Mouse (Mus musculus) cerebellum, adult 9-11 months (tissue): ENCODE data around the gene Rora.

ENCODE experiments used
- DNase-seq: peaks from one replicate; pipeline ENCODE4 v3.0.0; 2022

Gene Rora

DNA sequence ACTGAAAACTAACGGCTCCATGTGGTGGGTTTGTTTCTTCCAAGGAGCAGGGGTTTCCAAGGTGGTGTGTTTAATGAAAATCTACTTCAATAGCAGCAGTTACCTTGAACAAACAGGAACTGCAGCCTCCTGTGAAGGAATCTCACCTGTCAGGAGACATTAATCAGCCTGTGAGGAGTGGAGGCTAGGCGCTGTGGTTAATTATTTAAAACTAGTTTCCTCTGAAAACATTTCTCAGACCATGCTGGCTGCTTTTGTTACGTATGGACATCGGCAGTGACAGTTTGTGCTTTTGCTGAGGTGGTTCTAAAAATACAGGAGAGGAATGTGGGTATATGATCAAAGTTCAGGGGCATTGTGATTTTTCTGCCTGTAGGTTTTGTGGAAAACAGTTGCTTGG, 171.5 kb downstream of the Rora start:
- no peak for DNase-seq

DNA sequence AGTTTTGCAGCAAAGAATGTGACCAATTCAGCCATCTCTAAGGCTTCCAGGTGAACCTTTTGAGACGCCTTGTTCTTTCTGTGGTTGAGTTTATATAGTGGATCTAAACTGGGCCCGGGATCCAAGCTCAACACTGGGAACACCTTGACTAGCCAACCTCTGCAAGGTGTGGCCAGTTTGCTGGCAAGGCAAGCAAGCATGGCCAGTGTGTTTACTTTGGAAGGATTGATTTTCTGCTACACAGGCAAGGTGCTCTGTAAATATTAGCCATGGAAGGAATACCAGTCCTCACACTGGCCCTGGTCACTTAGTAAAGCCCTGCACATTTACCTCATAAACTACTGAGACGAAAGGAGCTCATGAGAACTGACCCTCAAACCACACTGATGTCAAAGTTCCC, 172.3 kb downstream of the Rora start:
- DNase-seq, result no peak

DNA sequence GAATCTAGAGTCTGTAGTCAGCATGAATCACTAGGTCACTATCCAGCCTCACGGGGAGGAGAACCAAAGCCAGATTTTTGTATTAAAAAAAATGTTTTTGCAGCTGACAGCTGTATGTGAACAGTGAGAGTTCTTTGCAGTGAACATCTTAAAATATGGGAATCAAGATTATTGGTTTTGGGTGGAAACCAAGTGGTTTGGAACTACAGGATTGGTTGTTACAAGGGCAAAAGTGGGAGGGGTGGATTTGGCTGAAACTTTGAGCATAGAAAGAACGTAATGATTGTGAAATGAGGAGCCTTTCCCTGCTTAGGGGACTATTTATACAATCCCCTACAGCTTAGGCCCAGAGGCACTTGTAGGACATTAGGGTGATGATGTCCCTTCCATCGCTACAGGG, 173.9 kb downstream of the Rora start:
- no peak for DNase-seq

DNA sequence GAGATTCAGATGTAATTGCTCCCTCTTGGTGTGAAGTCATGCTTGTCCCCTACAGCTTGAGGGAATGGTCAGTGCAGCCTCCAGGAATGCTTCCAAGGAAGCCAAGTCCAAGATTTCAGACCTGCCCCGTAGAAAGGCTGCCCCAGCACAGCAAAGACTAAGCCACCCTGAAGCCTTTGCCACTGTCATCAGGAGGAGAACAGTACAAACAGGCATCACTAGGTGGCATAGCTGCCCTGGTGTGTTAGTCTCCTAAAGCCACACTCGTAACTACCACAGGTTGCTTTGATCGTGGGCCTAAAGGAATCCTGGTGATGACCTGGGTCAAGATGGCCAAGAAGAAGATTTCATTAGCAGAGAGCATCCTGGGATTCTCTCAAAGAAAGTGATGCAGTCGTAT, 176.3 kb downstream of the Rora start:
- no peak for DNase-seq

DNA sequence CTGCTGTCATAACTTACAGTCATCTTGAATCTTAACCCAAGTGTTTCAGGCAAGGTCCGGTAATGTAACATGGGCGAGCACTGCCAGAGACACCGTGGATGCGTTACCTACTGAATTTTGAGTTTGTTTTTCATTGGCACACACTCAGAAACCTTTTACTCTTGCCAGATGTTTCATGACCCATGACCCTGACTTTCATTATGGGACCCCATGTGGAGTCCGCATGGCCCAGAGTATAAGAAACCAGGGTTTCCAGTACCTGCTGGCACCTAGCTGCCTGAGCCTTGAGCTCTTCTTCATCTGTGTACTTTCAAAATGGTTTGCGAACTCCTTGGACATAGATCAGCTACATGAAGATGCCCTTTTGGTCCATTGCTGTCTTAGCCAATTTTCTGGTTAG, 179.7 kb downstream of the Rora start:
- no peak for DNase-seq

DNA sequence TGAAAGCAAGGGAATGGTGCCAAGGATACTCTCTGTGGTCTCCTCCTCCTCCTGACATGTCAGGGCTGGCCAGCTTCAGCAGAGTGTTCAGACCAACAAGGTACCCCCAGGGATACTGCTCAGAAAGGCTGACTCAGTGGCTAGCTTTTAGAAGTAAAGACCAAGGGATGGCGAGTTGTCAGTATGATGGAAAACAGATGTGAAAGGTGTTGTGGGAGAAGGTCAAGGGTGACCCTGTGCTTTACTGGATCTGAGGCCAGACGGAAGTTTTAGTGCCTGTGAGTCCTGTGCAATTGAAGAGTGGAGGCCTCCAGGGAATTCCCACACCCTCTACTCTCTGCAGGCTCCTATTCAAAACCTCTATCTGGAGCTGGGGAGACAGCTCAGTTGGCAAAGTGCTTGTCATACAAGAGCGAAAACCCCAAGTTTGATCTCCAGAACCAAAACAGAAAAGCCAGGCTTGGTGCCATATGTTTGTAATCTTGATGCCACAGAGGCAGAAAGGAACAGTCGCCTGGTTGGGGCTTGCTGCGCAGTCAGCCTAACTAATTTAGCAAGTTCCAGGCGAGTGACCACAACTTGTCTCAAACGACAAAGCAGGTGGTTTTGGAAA, 181.6 kb downstream of the Rora start:
- DNase-seq, result no peak

DNA sequence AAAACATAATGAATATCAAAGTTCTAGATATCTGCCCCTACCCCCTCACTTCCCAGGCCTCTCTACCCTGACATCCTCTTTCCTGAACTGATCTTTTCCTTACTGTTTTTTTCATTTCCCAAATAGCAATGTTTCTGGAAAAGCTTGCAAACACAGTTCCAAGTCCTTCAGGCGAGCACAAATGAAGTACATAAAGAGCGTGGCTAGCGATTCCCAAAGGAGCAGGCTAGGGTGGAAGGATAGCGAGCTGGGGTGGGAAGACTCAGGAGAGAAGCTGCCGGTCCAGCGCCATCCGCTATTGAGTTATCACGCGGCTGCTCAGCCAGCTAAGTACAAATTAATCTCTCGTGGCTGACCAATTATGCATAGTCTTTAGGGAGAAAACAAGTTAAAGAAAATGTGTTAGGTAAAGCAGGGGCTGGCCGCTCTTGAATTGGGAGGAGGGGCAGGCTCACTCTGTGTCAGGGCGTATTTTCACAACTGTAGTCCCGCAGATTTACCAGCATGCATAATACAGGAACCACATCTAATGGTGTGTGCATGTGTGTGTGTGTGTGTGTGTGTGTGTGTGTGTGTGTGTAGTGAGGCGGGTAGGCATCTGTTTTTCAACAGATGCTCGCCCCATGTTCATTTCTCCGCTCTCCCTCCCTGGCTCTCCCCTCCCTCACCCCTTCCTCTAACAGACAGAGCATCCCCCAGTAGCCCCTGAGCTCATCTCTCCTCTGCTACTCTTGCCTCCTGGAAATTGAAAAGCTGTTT, 188.7 kb downstream of the Rora start:
- DNase-seq, result no peak

DNA sequence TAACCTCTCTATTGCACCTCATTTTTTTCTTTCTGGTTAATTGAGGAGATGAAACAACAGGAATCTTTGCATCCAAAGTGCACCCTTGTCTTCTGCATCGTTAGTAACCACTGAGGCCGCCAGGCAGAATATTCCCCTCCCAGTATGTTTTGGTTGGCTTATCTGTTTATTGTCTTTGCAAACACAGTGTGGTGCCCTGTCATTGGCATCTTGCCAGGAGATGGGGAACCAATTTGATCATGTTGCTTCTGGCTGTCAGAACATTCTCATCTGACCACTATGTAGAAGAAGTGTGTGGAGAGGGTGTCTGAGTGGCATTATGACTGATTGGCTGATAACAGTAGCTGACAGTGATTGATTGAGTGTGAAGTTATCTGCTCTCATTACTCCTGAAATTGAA, 192.0 kb downstream of the Rora start:
- DNase-seq, result no peak

DNA sequence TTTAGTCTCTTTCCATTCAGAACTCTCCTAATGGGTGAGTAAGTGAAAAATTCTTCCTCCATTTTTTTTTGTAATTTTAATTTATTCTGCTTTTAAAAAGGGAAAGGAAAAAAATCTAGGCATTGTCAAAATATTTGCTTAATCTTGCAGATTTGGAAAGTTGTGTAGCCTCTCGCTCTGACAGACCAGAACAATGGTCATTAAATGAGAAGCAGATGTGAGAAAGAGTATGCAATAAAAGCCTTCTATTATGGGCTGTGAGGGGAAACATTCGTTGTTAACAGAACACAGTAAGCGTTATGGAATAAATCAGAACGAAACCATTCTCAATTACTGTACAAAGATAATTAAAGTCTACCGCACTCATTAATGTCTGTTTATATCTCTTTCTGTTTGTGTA, 196.7 kb downstream of the Rora start:
- DNase-seq, result no peak

DNA sequence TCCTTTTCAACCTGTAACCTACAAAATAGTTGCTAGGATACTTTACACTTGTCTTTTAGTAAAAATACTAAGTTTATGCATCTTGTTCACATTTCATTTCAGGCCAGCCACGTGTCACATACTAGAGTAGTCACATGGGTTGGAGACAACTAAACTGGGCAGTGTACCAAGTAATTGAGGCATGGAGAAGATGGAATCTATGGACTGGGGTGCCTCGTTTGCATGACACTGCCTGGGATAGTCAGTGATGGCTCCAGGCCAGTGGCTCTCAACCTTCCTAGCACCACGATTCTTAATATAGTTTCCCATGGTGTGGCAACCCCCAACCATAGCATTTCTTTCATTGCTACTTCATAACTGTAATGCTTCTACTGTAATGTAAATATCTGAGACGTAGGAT, 198.6 kb downstream of the Rora start:
- DNase-seq, result no peak

DNA sequence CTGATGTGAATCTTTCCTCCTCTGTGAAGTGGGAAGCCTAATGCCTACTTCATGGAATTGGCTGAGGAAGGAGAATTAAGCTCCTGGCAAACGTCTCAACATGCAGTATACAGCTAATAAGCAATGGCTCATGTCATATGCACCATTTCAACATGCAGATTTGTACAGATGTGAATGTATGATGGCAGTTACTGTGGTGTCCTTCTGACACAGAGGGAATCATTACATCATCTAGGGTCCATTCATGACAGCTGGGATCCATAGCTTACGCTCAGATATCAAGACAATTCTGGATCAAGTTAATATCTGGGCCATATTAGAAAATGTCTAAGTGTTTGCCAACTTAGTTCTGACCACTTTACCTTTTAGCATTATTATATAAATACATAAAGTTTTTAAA, 199.3 kb downstream of the Rora start:
- DNase-seq, result no peak

DNA sequence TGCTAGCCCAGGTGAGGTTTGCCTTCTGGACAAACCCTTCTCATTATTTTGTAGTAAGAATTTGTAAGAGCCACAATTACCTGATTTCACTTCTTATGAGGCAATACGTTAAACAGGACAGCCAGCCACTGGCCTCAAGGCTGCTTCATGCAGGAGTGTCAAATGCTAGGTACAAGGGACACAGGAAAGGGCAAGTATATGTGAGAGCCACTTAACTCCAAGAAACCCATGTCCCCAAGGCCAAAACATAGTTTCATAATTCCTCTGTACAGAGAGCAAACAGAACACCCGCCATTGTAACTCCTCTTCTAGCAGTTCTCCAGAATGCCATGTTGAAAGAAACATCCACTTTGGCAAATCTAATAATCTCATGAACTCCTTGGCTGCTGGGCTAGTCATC, 205.9 kb downstream of the Rora start:
- no peak for DNase-seq

DNA sequence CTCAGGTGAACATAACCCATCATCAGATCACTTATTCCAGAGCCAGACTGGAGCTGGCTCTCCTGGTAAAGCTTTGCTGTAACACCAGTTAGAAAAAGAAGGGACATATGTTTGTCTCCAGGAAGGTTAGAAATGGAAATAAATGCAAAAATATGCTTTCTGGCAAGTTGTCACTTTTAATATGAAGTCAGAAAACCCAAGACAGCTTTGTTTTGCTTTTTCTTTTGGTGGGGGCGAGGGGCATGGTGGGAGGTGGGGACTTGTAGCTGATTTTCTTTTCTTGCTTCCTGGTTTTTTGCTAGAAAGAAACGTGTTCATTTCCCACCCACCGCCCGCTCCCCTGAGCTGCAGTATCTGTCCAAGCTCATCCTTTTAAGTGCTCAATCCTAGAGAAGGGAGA, 212.7 kb downstream of the Rora start:
- no peak for DNase-seq

DNA sequence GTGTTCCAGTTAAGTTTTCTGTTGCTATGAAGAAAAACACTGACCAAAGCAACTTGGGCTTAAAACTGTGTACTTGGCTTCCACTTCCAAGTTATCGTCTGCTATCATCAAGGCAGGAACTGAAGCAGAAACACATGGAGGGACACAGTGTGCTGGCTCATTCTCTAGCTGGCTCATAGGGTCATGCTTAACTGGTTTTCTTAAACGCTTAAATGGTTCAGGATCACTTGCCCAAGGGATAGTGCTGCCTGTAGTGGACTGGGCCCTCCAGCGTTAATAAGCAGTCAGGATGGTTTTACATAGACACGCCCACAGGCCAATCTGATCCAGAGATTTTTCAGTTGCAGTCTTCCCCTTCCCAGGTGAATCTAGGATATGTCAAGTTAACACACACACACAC, 220.3 kb downstream of the Rora start:
- no peak for DNase-seq

DNA sequence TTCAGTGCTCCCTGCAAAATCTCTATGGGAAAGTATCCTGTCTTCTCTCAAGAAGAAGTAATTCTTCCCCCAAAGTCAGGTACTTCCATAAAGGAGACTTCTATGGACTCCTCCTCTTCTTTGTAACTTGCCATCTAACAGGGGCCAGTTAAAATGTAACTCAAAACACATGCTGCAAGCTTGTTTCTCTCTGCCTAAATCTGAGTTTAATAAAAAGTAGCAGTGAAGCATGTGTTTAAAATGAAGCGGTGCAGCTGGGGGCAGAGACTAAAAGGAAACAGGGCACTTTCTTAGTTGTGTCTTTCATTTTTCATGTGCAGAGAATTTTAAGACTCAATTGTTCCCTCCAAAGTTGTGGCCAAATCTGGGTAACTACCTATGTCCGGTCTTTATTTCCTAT, 221.0 kb downstream of the Rora start:
- DNase-seq, result no peak

DNA sequence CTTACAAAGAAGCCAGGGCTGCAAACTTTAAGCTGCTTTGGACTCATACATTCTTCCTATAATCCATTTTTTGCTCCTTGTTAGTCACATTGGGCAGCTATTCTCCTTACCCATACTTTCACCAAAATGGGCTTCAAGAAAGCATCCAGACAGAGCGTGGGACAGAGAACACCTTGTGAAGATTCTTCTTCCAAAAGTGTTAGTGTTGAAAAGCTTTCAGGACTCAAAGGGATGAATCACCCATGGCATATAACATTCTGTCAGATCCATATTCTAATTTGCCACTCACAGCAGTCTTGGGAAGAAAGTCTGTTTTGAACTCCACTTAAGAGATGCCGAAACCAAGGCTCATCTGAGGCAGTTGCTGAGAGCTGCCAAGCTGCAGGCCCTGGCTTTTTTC, 222.2 kb downstream of the Rora start:
- no peak for DNase-seq

DNA sequence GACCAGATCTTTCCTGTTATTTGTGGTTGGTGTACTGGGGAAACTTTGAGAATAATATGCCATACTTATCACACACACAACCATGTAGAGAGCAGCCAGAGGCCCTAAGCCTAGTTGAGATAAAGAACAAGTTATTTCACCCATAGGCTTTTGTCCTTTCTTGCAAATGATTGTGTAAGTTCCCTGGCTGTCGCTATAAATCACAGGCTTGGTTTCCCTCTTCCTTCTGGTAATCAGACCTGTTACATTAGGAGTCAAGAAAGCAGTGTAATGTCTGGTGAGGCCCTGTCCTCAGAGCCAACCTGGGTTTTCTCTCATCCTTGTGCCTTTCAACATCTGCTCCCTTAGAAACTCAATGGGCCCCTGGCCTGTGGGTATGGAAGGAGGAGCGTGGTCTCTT, 222.7 kb downstream of the Rora start:
- no peak for DNase-seq

DNA sequence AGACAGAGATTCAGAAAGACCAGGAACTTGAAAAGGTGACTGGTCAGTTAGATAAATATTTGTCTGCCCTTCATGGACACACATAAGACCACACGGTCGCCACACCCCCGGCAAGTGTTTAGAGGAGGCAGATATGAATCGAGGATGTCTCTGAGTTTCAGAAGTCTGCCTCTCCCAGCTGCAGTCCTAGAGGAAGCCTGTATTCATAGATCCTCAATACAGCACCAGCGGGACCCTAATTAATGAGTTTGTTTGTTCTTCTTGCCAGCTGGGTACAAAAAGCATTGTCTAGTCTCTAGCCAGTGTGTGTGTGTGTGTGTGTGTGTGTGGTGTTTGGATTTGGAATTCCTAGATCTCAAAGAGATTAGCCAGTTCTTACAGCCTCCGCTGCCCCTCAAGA, 228.3 kb downstream of the Rora start:
- DNase-seq, result no peak

DNA sequence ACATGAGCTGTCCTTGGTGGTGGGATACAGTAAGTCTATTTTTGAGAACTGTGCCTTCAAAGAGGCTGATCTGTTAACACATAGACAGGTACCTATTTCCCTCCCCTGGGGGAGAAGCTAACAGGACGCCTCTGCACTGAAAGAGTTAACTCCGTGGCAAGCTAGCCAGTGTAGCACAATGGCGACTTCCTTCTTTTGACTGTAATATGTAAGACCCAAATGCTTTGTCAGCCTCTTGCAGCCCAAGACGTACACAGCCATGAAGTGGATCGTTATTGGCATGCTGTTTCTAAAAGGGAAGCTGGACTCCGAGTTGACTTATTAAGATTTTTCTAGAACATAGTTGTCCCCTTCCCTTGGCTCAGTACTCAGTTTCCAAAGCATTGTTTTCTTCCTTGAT, 229.4 kb downstream of the Rora start:
- DNase-seq, result no peak

DNA sequence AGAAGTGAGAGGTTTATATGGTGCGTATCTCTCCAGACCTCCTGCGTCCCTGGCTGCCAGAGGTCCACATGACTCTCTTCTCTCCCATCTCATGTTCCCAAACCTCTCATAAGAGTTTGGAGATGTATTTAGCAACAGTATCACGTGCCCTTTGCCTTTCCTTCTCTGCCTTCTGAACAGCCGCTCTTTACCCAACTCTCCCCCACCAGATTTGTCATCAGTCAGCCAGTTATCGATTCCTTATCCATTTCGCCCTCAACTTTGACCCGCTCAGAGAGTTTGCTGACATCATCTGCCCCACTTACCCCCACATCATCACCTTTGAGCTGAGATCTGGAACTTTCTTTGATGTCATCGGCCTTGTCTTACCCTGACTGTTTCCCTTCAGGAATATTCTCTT, 230.1 kb downstream of the Rora start:
- DNase-seq, result no peak

DNA sequence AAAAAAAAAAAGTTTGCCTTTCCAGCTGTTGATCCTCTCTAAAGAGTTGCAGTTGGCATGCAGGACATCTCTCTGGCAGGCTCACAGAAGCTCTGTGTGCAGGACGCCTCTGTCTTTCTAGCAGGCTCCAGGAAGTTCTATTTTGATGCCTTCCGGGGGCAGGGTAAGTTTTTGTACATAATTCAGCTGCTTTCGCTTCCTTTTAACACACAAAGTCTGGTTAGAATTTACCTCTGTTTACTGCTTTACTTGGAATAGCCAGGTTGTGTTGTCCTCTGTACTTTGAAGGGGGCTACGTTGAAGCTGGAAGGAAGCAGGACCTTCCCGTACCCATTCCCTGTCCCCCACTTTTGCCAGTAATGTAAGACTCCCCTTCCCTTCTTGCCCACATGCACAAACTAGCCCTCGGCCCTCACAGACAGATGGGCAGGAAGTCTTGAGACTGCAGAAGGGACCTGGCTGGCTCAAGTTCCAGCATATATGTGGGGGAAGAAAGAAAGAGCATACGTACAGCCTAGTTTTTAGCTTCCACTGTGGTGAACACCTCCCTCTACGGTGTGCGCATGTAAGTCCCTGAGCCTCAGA, 231.0 kb downstream of the Rora start:
- no peak for DNase-seq

DNA sequence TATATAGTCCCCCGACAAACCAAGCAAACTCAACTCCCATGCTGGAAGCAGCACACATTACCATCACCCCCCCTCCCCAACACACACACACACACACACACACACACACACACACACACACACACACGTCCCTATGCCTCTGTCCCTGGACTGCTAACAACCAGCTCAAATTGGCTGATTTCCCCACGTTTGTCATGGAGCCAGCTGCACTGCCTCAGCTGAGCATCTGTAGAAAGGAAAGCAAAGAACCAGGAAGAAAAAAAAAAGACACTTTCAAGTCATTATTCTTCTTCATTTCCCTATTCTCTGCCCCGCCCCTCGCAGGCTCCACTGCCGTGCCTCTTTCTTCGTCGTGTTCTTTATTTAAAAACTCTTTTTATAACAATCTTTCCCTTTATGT, 235.1 kb downstream of the Rora start:
- DNase-seq, result no peak

DNA sequence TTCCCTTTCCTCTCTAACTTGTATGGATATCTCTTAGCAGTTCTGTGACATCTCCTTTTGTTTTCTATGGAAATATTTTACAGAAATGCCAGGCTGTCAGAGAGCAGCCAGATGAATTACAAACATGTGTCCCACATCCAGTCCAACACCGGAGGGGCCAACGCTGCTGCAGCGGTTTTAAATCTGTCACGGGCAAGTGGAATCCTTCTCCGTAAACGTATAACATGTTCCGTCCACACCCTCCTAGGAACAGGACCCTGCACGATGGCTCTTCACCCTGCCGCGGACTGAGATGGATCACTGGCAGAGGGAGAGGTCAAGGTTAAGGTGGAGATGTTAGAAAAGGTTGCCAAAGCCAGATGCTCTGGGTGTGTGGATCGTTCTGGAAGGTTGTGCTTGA, 237.8 kb downstream of the Rora start:
- DNase-seq, result no peak

DNA sequence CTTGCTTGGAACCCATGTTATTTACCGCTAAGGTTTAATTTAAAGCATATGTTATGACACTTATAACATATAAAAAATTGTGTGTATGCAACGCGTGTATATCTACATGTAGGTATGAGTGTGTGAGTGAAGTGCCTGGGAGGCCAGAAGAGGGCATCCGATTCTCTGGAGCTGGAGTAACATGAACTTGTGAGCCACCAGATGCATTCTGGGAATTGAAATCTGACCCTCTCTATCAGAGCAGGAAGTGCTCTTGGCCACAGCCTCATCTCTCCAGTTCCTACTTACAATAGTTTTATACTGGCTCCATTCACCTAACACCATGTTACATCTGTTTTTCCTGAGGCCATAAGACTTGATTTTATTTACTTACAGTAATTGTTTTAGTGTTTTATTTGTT, 238.8 kb downstream of the Rora start:
- DNase-seq, result no peak

DNA sequence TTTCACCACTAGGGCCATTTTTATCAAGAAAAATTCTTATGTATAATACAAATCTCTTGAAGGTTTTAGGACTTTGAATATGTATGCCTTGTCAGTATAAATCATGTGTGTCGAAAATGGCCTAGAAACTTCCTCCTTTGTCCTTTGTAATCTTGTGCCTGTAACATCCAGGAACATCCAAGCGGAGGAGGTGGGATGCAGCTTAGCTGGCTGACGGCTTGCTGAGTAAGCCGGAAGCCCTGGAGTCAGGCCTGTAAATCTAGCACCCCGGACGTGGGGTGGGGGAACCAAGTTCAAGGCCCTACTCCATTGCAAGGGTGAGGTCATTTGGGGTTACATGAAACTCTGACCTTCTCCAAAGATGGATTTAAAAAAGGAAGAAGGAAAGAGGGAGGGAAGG, 239.3 kb downstream of the Rora start:
- DNase-seq, result no peak
